Mouse (Mus musculus) lung, postnatal 25 days (tissue): ENCODE results near the gene Heca.
"Not testable (repeated sequence)": the region's sequence is repeated elsewhere in the genome, so short reads cannot be mapped to it uniquely, and the experiment has no call there.

Experiments
- DNase-seq: peaks from one replicate; pipeline ENCODE4 v3.0.0; 2022; ENCODE audit warnings: low spot score

Gene Heca

GRCm38 (mm10) chr10:17880038-17880437 is 67.8 kb downstream of the Heca start:
- DNase-seq, result no peak

GRCm38 (mm10) chr10:17878002-17878919 is 69.6 kb downstream of the Heca start:
- DNase-seq, result no peak

DNA sequence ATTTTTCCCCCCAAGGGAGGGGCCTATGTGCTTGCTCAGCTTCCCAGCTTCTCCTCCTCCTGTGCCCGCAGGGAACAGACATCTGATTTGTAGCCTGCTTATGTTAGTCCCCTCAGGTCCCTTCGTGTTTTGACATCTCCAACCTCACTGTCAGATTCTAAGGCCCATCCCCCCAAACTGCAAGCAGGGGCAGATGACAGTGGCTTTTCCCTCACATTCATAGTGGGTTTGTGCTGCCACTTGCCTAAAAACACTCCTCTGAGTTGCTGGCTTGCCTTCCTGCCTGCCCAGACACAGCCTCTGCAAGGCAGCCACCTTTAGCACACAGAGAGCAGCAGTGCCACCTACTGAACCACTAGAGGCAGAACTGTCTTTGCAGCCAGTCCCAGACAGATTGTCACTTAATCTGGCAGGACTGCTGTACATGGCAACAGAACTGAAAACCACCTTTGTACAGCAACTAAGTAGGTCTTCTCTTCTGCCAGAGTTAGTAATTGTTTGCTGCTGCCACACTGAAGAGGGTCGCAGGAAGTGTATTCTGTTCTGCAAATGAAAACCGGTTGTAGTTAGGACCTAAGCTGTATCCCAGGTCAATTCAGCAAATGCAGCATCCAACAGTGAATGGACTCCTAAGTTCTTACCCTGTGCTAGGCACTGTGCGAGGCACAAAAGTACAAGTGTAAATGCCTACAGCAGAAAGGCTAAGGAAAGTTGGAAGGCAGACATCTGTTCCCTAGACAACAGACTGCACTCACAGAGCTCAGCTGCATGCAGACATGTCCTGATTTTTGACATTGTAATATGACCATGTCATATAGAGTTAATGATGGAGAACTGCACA is 77.8 kb downstream of the Heca start:
- peak; percentile 66 for DNase-seq

GRCm38 (mm10) chr10:17860701-17861480 is 87.0 kb downstream of the Heca start:
- DNase-seq, result peak; percentile 7

- no peak for DNase-seq
Observed at GRCm38 (mm10) chr10:17857647-17858261, 90.1 kb downstream of the Heca start.

GRCm38 (mm10) chr10:17844781-17845537 is 102.9 kb downstream of the Heca start:
- no peak for DNase-seq

GRCm38 (mm10) chr10:17842030-17842429 is 105.8 kb downstream of the Heca start:
- DNase-seq, result no peak

DNA sequence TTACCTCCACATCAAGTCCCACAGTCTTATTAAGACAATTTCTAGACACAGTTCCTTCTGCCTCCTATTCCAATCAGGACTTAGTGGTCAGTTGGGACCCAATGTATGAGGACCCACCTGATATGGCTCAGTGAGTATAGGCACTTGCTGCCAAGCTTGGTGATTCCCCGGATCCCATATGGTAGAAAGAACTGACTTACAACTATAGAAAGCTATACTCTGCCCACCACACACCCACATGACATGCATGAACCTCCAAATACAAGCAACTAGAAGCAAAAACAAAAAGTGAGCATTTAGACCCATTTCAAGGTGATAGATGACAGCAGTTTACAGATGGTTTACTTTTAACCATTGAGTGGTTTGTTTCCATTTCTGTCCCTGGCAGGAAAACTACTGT is 111.6 kb downstream of the Heca start:
- no peak for DNase-seq

GRCm38 (mm10) chr10:17835031-17835430 is 112.8 kb downstream of the Heca start:
- DNase-seq, result no peak

DNA sequence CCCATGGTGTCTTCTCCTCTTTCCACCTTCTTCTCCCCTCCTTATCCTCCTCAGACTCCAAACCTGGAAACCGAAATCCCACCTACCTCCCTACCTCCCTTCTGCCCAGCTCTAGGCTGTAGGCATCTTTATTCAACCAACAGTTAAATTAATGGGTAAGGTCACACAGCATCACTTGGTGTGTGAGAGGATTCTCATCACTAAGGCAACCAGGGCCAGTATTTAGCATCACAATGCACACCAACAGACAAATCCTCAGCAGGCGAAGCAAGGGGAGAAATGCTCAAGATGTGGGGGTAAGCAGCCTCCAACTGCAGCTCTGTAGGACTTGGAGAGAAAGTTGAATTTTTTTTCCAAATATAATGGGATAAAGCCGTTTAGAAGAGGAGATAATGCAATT is 116.8 kb downstream of the Heca start:
- no peak for DNase-seq

DNA sequence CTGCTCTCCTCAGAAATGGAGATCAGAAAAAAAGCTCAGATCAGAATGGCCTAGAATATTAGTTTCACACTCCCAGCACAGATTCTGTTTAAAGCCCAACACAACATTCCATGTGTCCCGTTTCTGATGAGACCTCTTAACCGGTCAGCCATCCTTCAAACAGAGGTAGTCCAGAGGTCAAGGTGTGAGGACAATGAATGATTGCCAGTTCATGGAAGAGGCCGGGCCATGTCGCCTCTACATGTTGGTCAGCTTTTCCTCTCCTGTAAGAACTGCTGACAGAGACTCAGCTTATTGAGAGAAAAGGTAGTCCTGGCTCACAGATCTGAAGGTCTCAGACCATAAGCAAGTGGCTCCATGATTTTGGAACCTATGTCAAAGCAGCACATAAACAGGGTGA is 118.7 kb downstream of the Heca start:
- no peak for DNase-seq

DNA sequence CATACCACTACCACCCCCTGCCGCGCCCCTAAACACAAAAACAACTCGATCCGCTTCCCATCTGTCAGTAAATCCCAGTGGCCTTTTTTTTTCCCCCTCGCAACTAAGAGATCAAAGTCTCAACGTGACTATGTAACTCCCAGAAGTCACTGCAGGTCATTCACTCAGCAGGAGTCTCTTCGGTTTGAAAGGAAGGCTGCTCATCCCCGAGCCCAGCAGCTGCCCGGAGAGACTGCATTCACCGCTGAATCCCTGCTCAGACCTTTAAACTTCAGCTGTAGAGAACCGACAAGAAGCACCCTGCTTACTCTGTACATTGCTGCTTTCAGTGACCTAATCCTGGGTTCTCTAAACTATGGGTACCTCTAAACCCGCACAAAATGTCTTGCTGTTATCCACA is 120.5 kb downstream of the Heca start:
- no peak for DNase-seq

GRCm38 (mm10) chr10:17820422-17820821 is 127.4 kb downstream of the Heca start:
- DNase-seq, result not testable (repeated sequence)
